Mouse (Mus musculus) lung, embryonic 14.5 days (tissue): Measurements from ENCODE around the gene Dync1i2. TPM values are rescaled to one million over a fixed set of nuclear protein-coding genes. Genes with fewer than 3 reads are reported as not detected.

ENCODE experiments used
- ATAC-seq: fragments of 200-750 bp; cut with Nextera tagmentation; 2 replicates; pipeline ENCODE4 v1.8.0; 2017; ENCODE audit warnings: mild to moderate bottlenecking, moderate TSS enrichment, moderate library complexity; ENCODE audit not compliant: insufficient read depth
- DNase-seq: peaks from one replicate; pipeline ENCODE4 v3.0.0-alpha.2; 2015
- H3K27ac ChIP-seq: fragments of 300-500 bp; sonication (generic); 2 replicates; pipeline ENCODE4 v1.5.1; 2014; ENCODE audit warnings: low read depth, mild to moderate bottlenecking, moderate library complexity
- H3K27me3 ChIP-seq: fragments of 300-500 bp; sonication (generic); 2 replicates; pipeline ENCODE4 v1.6.1; 2014; ENCODE audit warnings: low read length, control low read depth; ENCODE audit not compliant: insufficient read depth
- H3K36me3 ChIP-seq: fragments of 300-500 bp; sonication (generic); 2 replicates; pipeline ENCODE4 v1.6.1; 2014; ENCODE audit warnings: control low read depth; ENCODE audit not compliant: insufficient read depth
- H3K4me1 ChIP-seq: fragments of 300-500 bp; sonication (generic); 2 replicates; pipeline ENCODE4 v1.6.1; 2014; ENCODE audit warnings: antibody characterized with exemption, control low read depth; ENCODE audit not compliant: insufficient read depth
- H3K4me2 ChIP-seq: fragments of 300-500 bp; sonication (generic); 2 replicates; pipeline ENCODE4 v1.6.1; 2014; ENCODE audit warnings: mild to moderate bottlenecking
- H3K4me3 ChIP-seq: fragments of 300-500 bp; sonication (generic); 2 replicates; pipeline ENCODE4 v1.5.1; 2014; ENCODE audit warnings: low read depth, low read length
- H3K9ac ChIP-seq: fragments of 300-500 bp; sonication (generic); 2 replicates; pipeline ENCODE4 v1.6.1; 2014
- H3K9me3 ChIP-seq: fragments of 300-500 bp; sonication (generic); 2 replicates; pipeline ENCODE4 v1.6.1; 2016; ENCODE audit warnings: low read depth, low read length, control low read depth
- CTCF ChIP-seq: IDR thresholded peaks from 2 replicates; pipeline ENCODE4 v1.5.1; 2016; ENCODE audit warnings: antibody characterized with exemption, low read depth
- WGBS: fragments of 180-500 bp; shearing (Covaris S2); extraction: QIAGEN DNeasy Blood & Tissue Kit; methylation state at CpG from one replicate; pipeline ENCODE4 v1.1.7; 2014; 5-methylcytosine and 5-hydroxymethylcytosine counted together
- polyA plus RNA-seq: library from polyadenylated mRNA; unstranded; fragments of >200 nt; fragmentation: Nextera tagmentation; extraction: Ambion mirVana; gene quantifications from 2 replicates; pipeline ENCODE4 v1.2.1, GENCODE M21; 2014

The Dync1i2 gene
- polyA plus RNA-seq, 1 experiment from 2014 or later = 110 TPM

DNA sequence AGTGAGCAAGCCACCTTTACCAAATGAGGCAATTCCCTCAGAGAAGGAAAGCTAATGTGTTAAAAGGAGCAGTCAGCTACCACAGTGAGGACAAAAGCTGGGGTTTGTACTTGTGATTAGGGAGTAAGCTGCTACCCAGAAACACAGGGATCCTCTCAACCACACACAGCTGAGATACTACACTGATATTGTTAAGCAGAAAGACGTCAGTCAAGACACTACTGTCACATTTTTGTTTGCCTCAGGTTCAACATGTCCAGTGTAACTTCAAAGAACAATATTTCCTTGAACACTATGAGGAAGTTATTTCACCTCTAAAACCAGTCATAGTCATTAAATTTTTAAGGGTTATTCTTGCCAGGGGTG is 34.3 kb upstream of the Dync1i2 start:
- H3K4me1 ChIP-seq = no peaks in the 10 kb centered on the region; the same call in 1 of the 2 replicates
- no peaks in the 10 kb centered on the region for H3K9me3 ChIP-seq
- H3K4me3 ChIP-seq = no peak overlapping the region
- H3K27me3 ChIP-seq = no peaks in the 10 kb centered on the region
- no peak for TF ChIP-seq CTCF
- H3K27ac ChIP-seq = no peak overlapping the region
- ATAC-seq = no peak
- no peak overlapping the region for H3K9ac ChIP-seq
- WGBS = 55% methylated on average over 1 of the region's 1 CpGs
- no peaks in the 10 kb centered on the region for H3K36me3 ChIP-seq
- H3K4me2 ChIP-seq = no peak overlapping the region
- DNase-seq = no peak

DNA sequence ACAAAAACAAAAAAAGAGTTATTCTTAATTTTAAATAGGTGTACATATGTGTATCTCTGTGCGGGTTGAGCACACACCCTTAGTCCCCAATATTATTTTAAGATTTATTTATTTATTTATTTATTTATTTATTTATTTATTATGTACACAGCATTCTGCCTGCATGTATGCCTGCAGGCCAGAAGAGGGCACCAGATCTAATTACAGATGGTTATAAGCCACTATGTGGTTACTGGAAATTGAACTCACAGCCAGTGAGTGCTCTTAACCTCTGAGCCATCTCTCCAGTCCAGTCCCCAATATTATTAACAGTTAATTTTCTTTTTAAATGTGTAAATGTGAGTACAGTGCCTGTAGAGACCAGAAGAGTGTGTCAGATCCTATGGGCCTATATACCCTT is 33.7 kb upstream of the Dync1i2 start:
- no peaks in the 10 kb centered on the region; the same call in 1 of the 2 replicates for H3K4me1 ChIP-seq
- 0 out of 2 replicates have a peak, but pooled peaks have one; percentile 17 for TF ChIP-seq CTCF
- H3K4me3 ChIP-seq = no peak overlapping the region
- 94% methylated on average over 1 of the region's 1 CpGs for WGBS
- H3K27ac ChIP-seq = no peak overlapping the region
- no peak overlapping the region for H3K9ac ChIP-seq
- DNase-seq (no peak), ATAC-seq (no peak)
- H3K4me2 ChIP-seq = no peak overlapping the region
- H3K9me3 ChIP-seq = no peaks in the 10 kb centered on the region
- no peaks in the 10 kb centered on the region for H3K27me3 ChIP-seq
- no peaks in the 10 kb centered on the region for H3K36me3 ChIP-seq

DNA sequence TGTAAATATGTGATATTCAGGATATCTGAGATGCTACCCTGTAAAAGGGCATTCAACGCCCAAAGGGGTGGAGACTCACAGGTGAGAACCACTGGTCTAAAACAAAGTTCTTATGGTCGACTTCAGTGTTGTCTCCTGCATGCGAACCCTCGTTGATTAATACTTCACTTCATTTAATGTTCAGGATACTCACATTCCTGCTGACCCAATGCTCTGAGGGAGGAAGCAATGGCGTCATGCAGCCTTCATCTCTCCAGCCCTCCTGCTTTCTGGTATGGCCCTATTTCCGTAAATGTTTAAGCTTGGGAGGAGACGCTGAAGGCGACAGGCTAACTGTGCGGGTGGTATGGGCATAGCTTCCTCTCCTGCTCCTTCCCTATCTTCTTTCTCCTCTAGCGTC is 31.8 kb upstream of the Dync1i2 start:
- no peak for DNase-seq

DNA sequence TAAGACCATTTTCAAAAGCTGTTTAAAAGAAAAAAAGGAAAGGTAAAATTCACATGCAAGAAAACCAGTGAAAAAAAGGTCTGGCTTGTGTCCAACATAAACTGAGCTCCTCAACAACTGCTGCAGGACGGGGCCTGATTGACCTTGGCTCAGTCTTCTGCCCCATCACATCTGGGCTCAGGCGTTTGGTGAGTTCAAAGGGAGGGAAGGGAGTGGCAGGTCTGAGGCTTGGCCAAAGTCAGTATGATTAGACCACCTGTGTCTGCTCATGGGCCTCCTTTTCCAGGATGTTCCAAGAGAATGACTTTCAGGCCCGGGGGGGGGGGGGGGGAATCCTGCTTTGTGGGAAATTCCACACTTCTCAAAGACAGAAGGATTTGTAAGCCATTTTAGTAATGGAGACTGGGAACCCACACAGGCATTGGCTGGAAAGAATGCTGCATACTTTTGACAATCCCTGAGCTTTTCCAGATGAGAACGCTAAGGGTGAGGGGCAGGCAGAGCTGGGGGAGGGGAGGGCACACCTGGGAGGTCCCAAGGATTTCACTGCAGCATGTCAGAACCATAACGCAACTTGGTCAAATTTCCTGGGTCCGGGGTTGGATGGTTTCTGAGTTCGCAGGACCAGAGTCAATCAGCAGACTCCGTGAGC is 30.8 kb upstream of the Dync1i2 start:
- 0 out of 2 replicates have a peak overlapping the region, but pooled peaks have one; percentile 16 for H3K27ac ChIP-seq
- no peak overlapping the region for H3K9ac ChIP-seq
- H3K9me3 ChIP-seq = no peaks in the 10 kb centered on the region
- TF ChIP-seq CTCF = no peak
- ATAC-seq = no peak; the same call in 1 of the 2 replicates
- peak; percentile 44 for DNase-seq
- no peaks in the 10 kb centered on the region; the same call in 1 of the 2 replicates for H3K4me1 ChIP-seq
- H3K27me3 ChIP-seq = no peaks in the 10 kb centered on the region
- 39% methylated on average over 8 of the region's 8 CpGs for WGBS
- H3K4me2 ChIP-seq = no peak overlapping the region
- no peak overlapping the region for H3K4me3 ChIP-seq
- no peaks in the 10 kb centered on the region for H3K36me3 ChIP-seq

More for the DNA sequence above, 31.8 kb upstream of the Dync1i2 start:
- no peaks in the 10 kb centered on the region; the same call in 1 of the 2 replicates for H3K4me1 ChIP-seq
- H3K9ac ChIP-seq = no peak overlapping the region
- no peak for ATAC-seq
- H3K27me3 ChIP-seq = no peaks in the 10 kb centered on the region
- H3K36me3 ChIP-seq = no peaks in the 10 kb centered on the region
- no peak overlapping the region for H3K4me2 ChIP-seq
- no peaks in the 10 kb centered on the region for H3K9me3 ChIP-seq
- no peak overlapping the region for H3K4me3 ChIP-seq
- WGBS = 65% methylated on average over 10 of the region's 10 CpGs
- TF ChIP-seq CTCF = no peak
- no peak overlapping the region for H3K27ac ChIP-seq

DNA sequence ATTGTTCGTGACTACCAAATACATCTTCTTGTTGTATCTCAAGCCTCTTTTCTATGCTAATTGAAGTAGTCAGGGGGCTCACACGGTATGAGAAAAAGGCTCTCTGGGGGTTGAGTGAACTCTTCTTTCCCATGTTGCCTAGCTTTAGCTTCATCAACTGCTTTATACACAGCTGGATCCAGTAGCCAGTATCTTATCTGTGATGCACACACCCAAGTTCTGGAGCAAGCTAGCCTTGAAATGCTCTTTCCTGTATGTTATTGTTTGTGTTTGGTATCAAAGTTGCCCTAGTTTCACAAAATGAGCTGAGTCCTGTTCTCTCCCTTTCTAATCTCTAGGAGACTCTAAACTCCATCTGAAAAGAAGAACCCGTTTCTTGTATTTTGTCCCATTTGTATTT is 23.6 kb upstream of the Dync1i2 start:
- no peak for ATAC-seq
- no peak for TF ChIP-seq CTCF
- Histone ChIP-seq H3K9ac (no peak overlapping the region), H3K4me2 (no peak overlapping the region), H3K27me3 (no peaks in the 10 kb centered on the region), H3K4me3 (no peak overlapping the region), H3K4me1 (0 out of 2 replicates have a peak, but pooled peaks cover 2% of the 10 kb centered on the region), H3K36me3 (no peaks in the 10 kb centered on the region), H3K27ac (no peak overlapping the region), H3K9me3 (no peaks in the 10 kb centered on the region)
- DNase-seq = no peak
- WGBS = 67% methylated on average over 3 of the region's 3 CpGs

DNA sequence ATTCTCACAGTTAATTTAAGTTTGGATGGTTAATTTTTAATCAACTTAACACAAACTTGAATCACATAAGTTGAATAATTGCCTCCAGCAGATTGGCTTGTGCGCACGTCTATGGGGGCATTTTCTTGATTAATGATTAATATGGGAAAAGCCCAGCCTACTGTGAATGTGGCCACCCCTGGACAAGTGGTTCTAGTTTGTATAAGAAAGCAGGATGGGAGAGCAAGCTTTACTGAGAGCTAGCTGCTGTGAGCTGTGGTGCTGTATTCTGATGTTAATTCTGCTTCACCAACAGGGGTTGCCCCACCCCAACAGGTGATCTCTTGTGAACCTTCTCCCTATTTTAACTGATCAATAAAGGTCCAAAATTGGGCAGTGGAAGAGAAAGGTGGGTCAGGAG is 22.6 kb upstream of the Dync1i2 start:
- Histone ChIP-seq H3K4me1 (0 out of 2 replicates have a peak, but pooled peaks cover 2% of the 10 kb centered on the region), H3K4me2 (no peak overlapping the region), H3K9ac (no peak overlapping the region), H3K4me3 (no peak overlapping the region), H3K27me3 (no peaks in the 10 kb centered on the region), H3K9me3 (no peaks in the 10 kb centered on the region), H3K36me3 (no peaks in the 10 kb centered on the region), H3K27ac (no peak overlapping the region)
- 34% methylated on average over 2 of the region's 2 CpGs for WGBS
- ATAC-seq = no peak
- TF ChIP-seq CTCF = no peak
- DNase-seq = no peak

DNA sequence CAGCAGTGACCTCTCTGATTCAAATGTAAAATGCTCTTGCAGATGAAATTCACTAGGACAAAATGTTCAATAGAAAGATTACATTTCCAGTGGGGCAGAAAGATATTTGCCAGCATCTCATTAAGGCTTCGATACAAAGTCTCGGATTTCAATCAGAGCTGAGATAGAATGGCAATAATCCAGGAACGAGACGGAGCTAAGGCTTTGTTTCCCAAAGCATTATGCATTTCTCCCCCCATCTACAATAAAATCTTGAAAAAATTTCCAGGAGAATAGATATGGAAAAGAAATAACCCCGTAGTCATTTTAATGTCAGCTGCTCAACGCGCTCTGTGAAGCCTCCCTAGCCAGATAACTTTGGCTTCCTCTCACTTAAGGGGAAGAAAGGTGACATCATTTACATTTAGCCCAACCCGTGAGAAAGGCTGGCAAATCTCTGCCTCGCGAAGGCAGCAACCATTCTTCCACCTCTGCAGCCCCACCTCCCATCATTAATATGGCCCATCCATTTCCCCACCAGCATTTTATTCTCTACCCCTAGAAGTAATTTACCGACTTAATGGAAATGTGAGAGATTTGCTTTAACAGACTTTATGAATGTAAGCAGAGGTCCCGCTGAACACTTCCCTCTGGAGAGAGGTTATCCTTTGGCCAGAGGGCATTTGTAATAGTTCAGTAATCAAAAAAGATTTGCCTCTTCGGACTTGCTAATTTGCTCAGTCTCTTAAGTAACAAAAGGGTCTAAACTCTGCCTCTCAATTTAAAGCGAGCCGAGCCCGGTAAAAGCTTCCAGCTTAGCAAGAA is 19.9 kb upstream of the Dync1i2 start:
- no peak for TF ChIP-seq CTCF
- Histone ChIP-seq H3K4me1 (0 out of 2 replicates have a peak, but pooled peaks cover 2% of the 10 kb centered on the region), H3K4me2 (peak overlapping the region; percentile 16), H3K36me3 (no peaks in the 10 kb centered on the region), H3K9me3 (no peaks in the 10 kb centered on the region), H3K9ac (no peak overlapping the region), H3K27ac (no peak overlapping the region), H3K27me3 (no peaks in the 10 kb centered on the region), H3K4me3 (no peak overlapping the region)
- 24% methylated on average over 16 of the region's 16 CpGs for WGBS
- no peak for ATAC-seq
- peak; percentile 17 for DNase-seq
